Mouse (Mus musculus): ENCODE data around the gene Gatad2b.

The Gatad2b gene

DNA sequence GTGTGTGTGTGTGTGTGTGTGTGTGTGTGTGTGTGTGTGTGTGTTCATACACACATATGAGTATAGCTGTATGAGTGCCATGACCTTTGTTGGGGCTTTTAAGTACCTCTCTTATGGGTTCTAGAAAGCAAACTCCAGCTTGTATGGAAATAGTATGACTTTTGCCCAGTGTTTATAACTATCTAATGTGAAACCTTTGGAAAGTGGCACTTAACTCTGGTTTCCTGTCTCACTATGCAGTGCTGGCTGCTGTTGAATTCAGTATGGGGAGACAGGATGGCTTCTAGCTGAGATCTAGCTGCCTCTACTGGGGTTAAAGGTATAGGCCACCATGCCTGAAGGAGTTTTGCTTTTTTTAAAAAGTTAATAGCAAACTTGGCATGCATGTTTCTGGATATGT, 16.6 kb downstream of the Gatad2b start:
- no peak for DNase-seq (ENCODE audit: low read depth, low spot score)

GRCm38 (mm10) chr3:90313367-90313766, 20.4 kb downstream of the Gatad2b start:
- peak; percentile 11 for DNase-seq (ENCODE audit: low read depth, low spot score)

- no peak for DNase-seq (ENCODE audit: low read depth, low spot score)
These were observed 21.3 kb downstream of the Gatad2b start for GRCm38 (mm10) chr3:90314241-90314640.

- no peak for DNase-seq (ENCODE audit: low read depth, low spot score)
These were observed 29.3 kb downstream of the Gatad2b start for GRCm38 (mm10) chr3:90322289-90322688.

- peak; percentile 64 for DNase-seq (ENCODE audit: low read depth, low spot score)
These were observed 30.1 kb downstream of the Gatad2b start for GRCm38 (mm10) chr3:90323119-90323518.

GRCm38 (mm10) chr3:90332485-90332884, 39.5 kb downstream of the Gatad2b start:
- DNase-seq (ENCODE audit: low read depth, low spot score), result no peak

DNA sequence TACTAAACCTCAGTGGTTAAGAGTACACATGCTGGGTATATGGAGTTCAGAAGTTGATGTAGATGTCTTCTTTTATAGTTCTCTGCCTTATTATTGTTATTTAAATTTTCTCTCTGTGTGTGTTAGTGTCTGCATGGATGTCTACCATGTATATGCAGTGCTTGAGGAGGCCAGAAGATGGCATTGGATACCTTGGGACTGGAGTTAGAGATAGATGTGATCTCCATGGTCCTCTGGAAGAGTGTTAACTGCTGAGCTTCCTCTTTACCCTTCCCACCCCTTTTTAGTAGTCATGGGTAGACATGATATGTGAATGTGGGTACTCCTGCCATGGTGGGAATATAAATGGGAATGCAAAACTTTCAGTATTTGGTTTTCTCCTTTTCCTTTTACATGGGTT, 42.5 kb downstream of the Gatad2b start:
- no peak for DNase-seq (ENCODE audit: low read depth, low spot score)

GRCm38 (mm10) chr3:90338190-90338589, 45.2 kb downstream of the Gatad2b start:
- DNase-seq (ENCODE audit: low read depth, low spot score), result no peak

DNA sequence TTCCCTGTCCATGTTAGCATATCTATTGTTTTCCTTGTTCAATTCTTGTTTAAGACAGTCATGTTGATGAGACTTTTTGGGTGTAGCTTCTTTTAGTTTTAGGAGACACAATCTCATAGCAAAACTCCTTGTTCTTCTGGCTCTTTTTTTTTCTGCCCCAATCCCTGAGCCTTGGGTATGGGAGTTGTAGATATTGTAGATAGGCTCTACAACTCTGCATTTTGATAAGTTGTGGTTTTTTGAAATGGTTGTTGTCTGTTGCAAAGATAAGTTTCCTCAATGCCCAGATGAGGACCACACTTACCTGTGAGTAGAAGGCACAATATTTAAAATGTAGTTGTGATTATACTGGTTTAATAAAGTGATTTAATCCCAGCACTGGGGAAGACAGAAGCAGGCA, 47.2 kb downstream of the Gatad2b start:
- DNase-seq (ENCODE audit: low read depth, low spot score), result no peak

DNA sequence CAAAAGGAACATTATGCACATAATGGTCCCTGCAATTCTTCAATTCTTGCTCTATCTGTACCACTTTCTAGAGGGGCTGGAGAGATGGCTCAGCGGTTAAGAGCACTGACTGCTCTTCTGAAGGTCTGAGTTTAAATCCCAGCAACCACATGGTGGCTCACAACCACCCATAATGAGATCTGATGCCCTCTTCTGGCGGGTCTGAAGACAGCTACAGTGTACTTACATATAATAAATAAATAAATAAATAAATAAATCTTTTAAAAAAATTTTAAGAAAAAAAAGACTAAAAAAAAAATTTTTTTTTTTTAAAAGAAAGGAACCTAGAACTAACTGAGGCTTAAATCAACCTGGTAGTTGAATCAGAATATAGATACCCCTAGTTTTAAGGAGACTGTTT, 49.9 kb downstream of the Gatad2b start:
- DNase-seq (ENCODE audit: low read depth, low spot score), result peak; percentile 7

GRCm38 (mm10) chr3:90347847-90348246, 54.9 kb downstream of the Gatad2b start:
- no peak for DNase-seq (ENCODE audit: low read depth, low spot score)

DNA sequence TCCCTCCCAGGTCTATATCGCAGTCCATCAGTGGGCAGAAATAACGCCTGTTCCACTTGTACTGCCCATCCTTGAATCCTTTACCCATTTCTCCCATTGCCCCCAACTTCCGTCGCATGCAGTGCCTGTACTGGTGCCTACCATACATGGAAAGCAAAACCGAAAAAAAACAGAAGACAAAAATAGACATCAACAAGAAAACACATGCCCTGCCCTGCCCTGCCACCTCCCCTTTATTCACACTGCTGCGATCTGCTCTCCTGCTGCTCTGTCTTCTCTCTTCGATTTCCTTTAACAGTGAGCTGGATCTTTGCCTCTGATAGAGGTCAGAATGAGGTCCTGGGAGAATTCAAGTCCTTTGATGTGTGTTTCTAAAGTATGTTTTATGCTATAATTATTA, 65.0 kb downstream of the Gatad2b start:
- no peak for DNase-seq (ENCODE audit: low read depth, low spot score)

DNA sequence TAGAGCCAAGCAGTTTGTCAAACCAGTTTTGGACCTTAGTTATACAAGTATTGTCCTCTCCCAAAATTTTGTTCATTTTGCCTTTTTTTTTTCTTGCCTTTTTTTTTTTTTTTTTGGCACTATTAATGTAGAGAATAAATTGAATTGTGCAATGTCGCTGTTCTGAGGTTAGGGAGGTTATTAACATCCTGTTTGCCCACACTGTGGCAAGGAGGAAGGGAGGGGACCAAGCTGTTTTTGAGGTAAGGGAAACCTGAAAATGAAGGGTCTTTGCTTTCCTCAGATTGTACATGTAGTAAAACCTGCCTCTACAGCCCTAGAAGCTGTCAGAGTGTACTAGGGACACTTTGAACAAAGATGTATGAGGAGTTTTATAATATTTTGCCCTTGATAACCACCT, 66.3 kb downstream of the Gatad2b start:
- no peak for DNase-seq (ENCODE audit: low read depth, low spot score)

- DNase-seq (ENCODE audit: low read depth, low spot score), result no peak
These were observed 68.5 kb downstream of the Gatad2b start for GRCm38 (mm10) chr3:90361476-90361875.

GRCm38 (mm10) chr3:90362346-90362745, 69.4 kb downstream of the Gatad2b start:
- no peak for DNase-seq (ENCODE audit: low read depth, low spot score)

GRCm38 (mm10) chr3:90367001-90367632, 74.1 kb downstream of the Gatad2b start:
- DNase-seq (ENCODE audit: low read depth, low spot score), result no peak

DNA sequence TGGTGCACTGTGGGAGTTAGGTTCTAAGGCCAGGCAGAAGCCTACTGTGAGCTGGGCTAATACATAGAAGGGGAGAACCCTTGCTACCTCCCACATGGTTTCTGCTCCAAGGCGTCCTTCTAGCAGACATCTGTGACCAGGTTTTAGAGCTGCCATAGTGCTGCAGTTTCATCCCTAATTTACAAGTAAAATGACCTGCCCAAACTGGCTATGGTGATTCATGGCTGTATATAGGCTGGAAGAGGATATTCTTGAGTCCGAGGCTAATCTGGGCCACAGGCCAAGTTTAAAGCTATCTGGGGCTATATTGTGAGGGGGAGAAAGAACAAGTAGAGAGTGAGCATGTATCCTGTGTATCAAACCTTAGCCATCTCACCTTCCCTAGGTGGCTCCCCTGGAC, 76.1 kb downstream of the Gatad2b start:
- DNase-seq (ENCODE audit: low read depth, low spot score), result no peak

DNA sequence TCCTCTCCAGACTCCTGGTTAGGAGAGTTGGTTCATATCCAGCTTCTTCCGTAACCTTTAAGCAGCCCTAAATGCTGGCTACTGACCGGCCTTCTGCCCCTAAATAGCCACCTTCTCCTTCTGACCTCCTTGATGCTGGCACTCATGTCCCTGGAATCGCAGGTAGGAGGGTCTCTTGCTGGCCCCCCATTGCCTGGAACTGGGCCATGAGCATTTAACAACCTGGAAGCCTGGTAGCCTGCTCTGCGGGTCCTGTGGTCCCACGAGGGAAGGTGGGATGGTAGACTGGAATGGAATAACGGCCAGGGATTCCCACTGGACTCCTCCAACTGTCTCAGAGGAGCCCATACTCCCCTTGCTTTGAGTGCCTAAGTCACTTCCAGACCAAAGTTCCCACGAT, 78.9 kb downstream of the Gatad2b start:
- DNase-seq (ENCODE audit: low read depth, low spot score), result no peak

DNA sequence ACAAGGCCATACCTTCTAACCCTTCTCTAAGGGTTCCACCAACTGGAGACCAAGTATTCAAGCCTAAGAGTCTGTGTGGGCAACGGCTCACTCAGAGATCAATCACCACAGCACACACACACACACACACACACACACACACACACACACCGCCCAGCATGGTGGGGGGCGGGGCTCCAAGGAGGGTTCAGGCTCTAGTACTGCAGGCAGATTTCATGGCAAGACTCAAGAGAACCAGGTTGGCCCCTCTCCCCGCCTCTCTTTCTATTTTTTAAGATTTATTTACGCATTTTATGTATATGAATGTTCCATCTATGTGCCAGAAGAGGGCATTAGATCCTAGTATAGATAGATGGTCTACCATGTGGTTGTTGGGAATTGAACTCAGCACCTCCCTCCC, 79.8 kb downstream of the Gatad2b start:
- DNase-seq (ENCODE audit: low read depth, low spot score), result no peak

DNA sequence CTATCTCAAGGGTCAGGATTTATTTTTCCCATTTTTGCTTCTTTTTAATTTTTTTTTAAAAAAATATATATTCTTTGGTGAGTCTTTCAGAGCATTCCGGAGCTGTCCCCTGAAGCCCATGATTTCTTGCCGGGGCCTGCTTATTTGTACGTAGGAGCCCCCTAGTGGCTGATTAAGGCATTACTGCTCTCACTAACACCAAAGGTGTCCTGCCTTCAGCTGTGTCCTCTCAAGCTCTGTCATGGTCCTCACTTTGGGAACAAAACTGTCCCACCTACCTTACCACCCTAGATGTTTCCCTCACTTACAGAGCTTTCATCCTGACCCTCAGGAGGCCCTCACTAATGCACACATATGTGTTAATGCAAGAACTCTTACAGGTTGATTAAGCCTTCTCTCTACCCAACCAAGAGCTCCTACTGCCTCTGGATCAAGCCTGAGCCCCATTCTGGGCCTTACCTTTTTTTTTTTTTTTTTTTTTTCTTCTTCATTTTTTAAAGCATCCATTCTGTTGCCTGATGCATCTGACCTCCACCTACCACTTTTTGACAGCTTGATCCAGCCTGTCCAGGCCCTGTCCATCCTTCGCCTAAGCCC, 80.6 kb downstream of the Gatad2b start:
- peak; percentile 90 for DNase-seq (ENCODE audit: low read depth, low spot score)

DNA sequence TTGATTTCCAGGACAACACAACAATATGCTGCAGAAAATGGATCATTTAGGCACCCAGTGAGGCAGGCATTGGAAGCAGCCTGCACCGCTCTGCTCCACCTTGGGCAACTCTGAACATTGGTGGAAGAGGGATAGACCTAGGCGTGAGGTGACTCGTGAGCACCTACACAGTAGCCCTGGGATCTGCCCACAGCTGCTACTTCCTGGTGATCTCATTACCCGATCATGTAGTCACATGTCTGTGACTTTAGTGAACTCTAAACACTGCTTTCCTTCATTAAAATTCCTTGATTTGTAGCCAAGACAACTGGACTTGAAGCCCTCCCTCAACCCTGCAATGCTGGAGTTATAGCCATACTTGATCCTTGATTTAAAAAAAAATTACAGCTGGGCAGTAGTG, 81.4 kb downstream of the Gatad2b start:
- DNase-seq (ENCODE audit: low read depth, low spot score), result no peak

- peak; percentile 21 for DNase-seq (ENCODE audit: low read depth, low spot score)
These were observed 82.7 kb downstream of the Gatad2b start for GRCm38 (mm10) chr3:90375562-90376246.

- peak; percentile 76 for DNase-seq (ENCODE audit: low read depth, low spot score)
These were observed 83.2 kb downstream of the Gatad2b start for GRCm38 (mm10) chr3:90376247-90376585.

All from mesoderm, embryonic 11.5 days (tissue).